Mouse (Mus musculus): ENCODE data around the gene Exoc2. TPM values are rescaled to one million over a fixed set of nuclear protein-coding genes. Genes with fewer than 3 reads are reported as not detected.

Gene Exoc2
- total and polyA plus RNA-seq, 2 experiments from 2014 or later, result 13.3 to 15.8 TPM

DNA sequence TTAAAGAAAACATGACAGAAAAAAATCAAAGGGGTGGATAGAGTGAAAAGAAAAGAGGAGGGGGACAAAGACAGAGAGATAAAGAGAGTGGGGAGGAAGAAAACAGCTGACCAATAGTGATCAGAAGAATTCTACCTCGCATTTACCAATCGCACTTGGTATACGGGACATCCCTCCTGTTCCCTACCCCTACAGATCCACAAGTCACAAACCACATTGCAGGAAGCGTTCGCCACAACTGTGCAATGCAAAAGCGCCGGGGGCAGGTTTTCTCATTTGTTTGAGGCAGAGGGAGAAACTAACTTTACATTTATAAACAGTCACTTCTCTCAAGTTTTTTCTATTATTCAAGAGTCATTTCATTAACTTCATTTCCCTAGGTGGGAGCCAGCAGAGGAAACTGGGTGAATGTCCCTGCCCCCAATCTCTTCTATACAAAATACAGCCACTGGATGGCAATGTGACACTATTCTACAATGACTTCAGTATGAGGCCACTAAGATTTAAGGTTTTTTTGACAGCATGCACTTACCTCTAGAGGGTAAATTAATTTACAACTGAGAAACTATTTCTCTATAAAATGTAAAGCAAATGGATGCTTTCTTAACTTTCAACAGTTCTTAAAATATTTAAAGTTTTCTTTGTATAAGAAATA, 72.4 kb downstream of the Exoc2 start:
- H3K27ac ChIP-seq (ENCODE audit: low read depth), result no peak overlapping the region
- H3K4me2 ChIP-seq (ENCODE audit: low read depth, low read length), result no peak overlapping the region
- H3K4me1 ChIP-seq (ENCODE audit: control insufficient read depth, insufficient read depth), result no peaks in the 10 kb centered on the region
- peak; percentile 49 for TF ChIP-seq CTCF (IDR thresholded peaks at IDR 0.05; ENCODE audit: low read depth)
- TF ChIP-seq EP300 (IDR thresholded peaks at IDR 0.05; ENCODE audit: low read depth), result no peak
- H3K27me3 ChIP-seq (ENCODE audit: control insufficient read depth, insufficient read depth, low read length), result no peaks in the 10 kb centered on the region
- H3K4me3 ChIP-seq (ENCODE audit: low read depth, low read length), result no peak overlapping the region
- no peak overlapping the region for H3K9ac ChIP-seq (replicated peaks; ENCODE audit: low read depth, low read length)
- DNase-seq (ENCODE audit: low spot score) (no peak), ATAC-seq (ENCODE audit: insufficient read depth, low read depth) (no peak)
- WGBS, result 84% methylated on average over 7 of the region's 7 CpGs
- H3K9me3 ChIP-seq (replicated peaks; ENCODE audit: control insufficient read depth, low read length), result no peaks in the 10 kb centered on the region
- peaks cover 28% of the 10 kb centered on the region for H3K36me3 ChIP-seq (replicated peaks; ENCODE audit: control insufficient read depth, insufficient read depth, low read length)

DNA sequence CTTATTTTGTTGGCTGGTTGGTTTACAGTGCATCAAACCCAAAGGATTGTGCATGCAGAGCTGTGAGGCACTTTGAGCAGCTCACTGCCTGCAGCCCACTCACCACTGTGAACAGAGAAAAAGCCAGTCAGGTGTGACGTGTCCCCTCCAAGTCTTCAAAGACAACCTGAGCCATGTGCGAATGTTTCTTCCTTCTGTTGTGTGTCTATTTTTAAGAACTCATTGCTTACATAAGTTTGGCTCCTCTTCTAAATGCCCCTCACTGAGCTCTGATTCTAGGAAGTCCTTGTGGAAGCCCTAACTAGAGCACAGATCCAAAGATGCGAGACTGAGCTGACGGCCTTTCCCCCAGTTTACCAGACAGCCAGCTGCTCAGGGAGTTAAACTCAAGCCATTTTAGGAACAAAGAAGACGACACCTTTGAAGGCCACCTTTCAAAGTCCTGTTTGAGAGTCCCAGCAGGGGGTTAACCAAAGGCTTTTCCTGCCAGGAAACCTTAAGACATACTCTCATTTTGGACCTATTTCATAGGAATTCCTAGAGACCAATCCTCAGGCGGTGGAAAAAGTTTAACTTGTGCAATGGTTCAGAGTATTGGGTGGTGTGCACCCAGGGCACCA, 79.8 kb downstream of the Exoc2 start:
- Histone ChIP-seq H3K4me2 (ENCODE audit: low read depth, low read length) (no peak overlapping the region), H3K9me3 (replicated peaks; ENCODE audit: control insufficient read depth, low read length) (no peaks in the 10 kb centered on the region), H3K4me3 (ENCODE audit: low read depth, low read length) (no peak overlapping the region), H3K36me3 (replicated peaks; ENCODE audit: control insufficient read depth, insufficient read depth, low read length) (peaks cover 13% of the 10 kb centered on the region), H3K9ac (replicated peaks; ENCODE audit: low read depth, low read length) (no peak overlapping the region), H3K4me1 (ENCODE audit: control insufficient read depth, insufficient read depth) (no peaks in the 10 kb centered on the region), H3K27ac (ENCODE audit: low read depth) (no peak overlapping the region), H3K27me3 (ENCODE audit: control insufficient read depth, insufficient read depth, low read length) (no peaks in the 10 kb centered on the region)
- no peak for ATAC-seq (ENCODE audit: insufficient read depth, low read depth)
- no peak for TF ChIP-seq CTCF (IDR thresholded peaks at IDR 0.05; ENCODE audit: low read depth)
- TF ChIP-seq EP300 (IDR thresholded peaks at IDR 0.05; ENCODE audit: low read depth), result no peak
- 68% methylated on average over 6 of the region's 6 CpGs for WGBS
- DNase-seq (ENCODE audit: low spot score), result no peak

DNA sequence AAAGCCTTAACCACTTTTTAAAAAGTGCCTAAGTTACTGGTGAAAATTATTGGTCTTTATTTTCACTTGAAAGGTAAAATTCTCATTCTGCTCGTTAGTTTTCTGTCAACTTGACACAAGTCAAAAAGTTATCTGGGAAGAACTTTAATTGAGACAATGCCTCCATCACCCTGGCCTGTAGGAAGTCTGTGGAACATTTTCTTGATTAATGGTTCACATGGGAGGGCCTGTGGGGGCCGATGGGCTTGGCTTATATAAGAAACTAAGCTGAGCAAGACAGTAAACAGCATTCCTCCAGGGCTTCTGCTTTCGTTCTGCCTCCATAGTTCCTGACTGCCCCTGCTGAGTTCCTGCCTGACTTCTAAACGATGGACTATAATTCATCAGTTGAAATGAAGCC, 81.6 kb downstream of the Exoc2 start:
- Histone ChIP-seq H3K27me3 (ENCODE audit: control insufficient read depth, insufficient read depth, low read length) (no peaks in the 10 kb centered on the region), H3K27ac (ENCODE audit: low read depth) (no peak overlapping the region), H3K9me3 (replicated peaks; ENCODE audit: control insufficient read depth, low read length) (no peaks in the 10 kb centered on the region), H3K36me3 (replicated peaks; ENCODE audit: control insufficient read depth, insufficient read depth, low read length) (peaks cover 13% of the 10 kb centered on the region), H3K9ac (replicated peaks; ENCODE audit: low read depth, low read length) (no peak overlapping the region), H3K4me3 (ENCODE audit: low read depth, low read length) (no peak overlapping the region), H3K4me1 (ENCODE audit: control insufficient read depth, insufficient read depth) (no peaks in the 10 kb centered on the region), H3K4me2 (ENCODE audit: low read depth, low read length) (no peak overlapping the region)
- TF ChIP-seq CTCF (IDR thresholded peaks at IDR 0.05; ENCODE audit: low read depth) (no peak), EP300 (IDR thresholded peaks at IDR 0.05; ENCODE audit: low read depth) (no peak)
- ATAC-seq (ENCODE audit: insufficient read depth, low read depth) (no peak), DNase-seq (ENCODE audit: low spot score) (no peak)
- WGBS, result 81% methylated on average over 4 of the region's 4 CpGs

DNA sequence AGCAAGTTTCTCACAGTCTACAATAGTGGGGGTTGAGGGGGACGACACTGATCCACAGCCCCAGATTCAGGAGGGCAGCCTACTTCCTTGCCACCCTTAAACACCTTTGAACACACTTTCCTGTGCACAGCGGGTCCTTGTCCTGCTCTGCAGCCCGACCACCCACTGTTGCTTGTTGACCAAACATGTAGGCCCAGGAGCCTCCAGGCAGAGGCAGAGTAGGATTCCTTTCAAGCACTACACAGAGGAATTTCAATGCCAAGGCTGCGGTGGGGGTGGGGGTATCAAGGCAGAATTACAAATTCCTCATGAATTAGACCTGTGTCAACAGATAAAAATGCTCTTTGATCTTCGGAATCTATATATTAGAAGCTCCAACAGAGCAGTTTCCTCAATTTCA, 82.7 kb downstream of the Exoc2 start:
- WGBS, result 74% methylated on average over 5 of the region's 5 CpGs
- H3K9me3 ChIP-seq (replicated peaks; ENCODE audit: control insufficient read depth, low read length), result no peaks in the 10 kb centered on the region
- ATAC-seq (ENCODE audit: insufficient read depth, low read depth), result no peak
- H3K4me2 ChIP-seq (ENCODE audit: low read depth, low read length), result no peak overlapping the region
- H3K27me3 ChIP-seq (ENCODE audit: control insufficient read depth, insufficient read depth, low read length), result no peaks in the 10 kb centered on the region
- no peak overlapping the region for H3K9ac ChIP-seq (replicated peaks; ENCODE audit: low read depth, low read length)
- H3K4me3 ChIP-seq (ENCODE audit: low read depth, low read length), result no peak overlapping the region
- no peaks in the 10 kb centered on the region for H3K4me1 ChIP-seq (ENCODE audit: control insufficient read depth, insufficient read depth)
- peaks cover 12% of the 10 kb centered on the region for H3K36me3 ChIP-seq (replicated peaks; ENCODE audit: control insufficient read depth, insufficient read depth, low read length)
- no peak overlapping the region for H3K27ac ChIP-seq (ENCODE audit: low read depth)
- DNase-seq (ENCODE audit: low spot score), result no peak
- TF ChIP-seq CTCF (IDR thresholded peaks at IDR 0.05; ENCODE audit: low read depth), result no peak

DNA sequence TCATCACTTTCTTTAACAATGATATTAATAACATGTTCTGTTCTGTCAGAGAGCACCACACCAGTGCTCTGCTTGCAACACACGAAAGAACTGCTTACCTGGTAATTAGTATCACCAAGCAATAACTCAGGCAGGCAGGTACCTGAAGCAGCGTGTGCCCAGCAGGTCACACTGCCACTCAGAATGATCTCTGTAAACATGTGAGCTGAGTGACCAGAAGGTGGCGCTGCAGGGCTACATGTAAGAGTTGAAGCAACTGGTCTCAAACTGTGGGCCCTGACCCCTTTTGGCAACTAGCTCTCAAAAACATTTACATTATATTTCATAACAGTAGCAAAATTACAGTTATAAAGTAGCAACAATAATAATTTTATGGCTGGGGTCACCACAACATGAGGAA, 85.4 kb downstream of the Exoc2 start:
- DNase-seq (ENCODE audit: low spot score) (peak; percentile 67), ATAC-seq (ENCODE audit: insufficient read depth, low read depth) (no peak)
- no peaks in the 10 kb centered on the region for H3K27me3 ChIP-seq (ENCODE audit: control insufficient read depth, insufficient read depth, low read length)
- no peak overlapping the region for H3K4me2 ChIP-seq (ENCODE audit: low read depth, low read length)
- no peak overlapping the region for H3K4me3 ChIP-seq (ENCODE audit: low read depth, low read length)
- no peak overlapping the region for H3K27ac ChIP-seq (ENCODE audit: low read depth)
- H3K4me1 ChIP-seq (ENCODE audit: control insufficient read depth, insufficient read depth), result no peaks in the 10 kb centered on the region
- peaks cover 16% of the 10 kb centered on the region; the same call in 1 of the 2 replicates for H3K36me3 ChIP-seq (replicated peaks; ENCODE audit: control insufficient read depth, insufficient read depth, low read length)
- no peaks in the 10 kb centered on the region for H3K9me3 ChIP-seq (replicated peaks; ENCODE audit: control insufficient read depth, low read length)
- H3K9ac ChIP-seq (replicated peaks; ENCODE audit: low read depth, low read length), result no peak overlapping the region
- WGBS, result 17% methylated on average over 3 of the region's 3 CpGs
- TF ChIP-seq EP300 (IDR thresholded peaks at IDR 0.05; ENCODE audit: low read depth) (no peak), CTCF (IDR thresholded peaks at IDR 0.05; ENCODE audit: low read depth) (peak; percentile 79)

DNA sequence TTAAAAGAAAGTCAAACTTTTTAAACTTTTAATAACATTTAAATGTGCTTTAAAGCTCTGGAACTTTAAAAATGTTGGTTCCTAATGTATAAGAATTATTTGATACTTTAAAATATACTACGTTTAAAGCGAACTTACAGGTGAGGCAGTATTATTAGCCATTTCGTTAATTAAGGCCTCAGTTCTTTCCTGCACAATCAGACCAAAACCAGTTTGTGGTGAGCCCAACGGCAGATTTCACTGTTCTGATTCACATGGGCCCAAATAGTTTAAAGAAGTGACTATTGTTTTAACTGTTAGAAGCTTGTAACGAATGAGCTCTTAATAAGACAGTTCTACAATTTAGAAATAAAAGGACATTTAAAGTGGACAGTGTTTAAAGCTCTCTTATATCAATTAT, 93.6 kb downstream of the Exoc2 start:
- TF ChIP-seq EP300 (IDR thresholded peaks at IDR 0.05; ENCODE audit: low read depth) (no peak), CTCF (IDR thresholded peaks at IDR 0.05; ENCODE audit: low read depth) (no peak)
- Histone ChIP-seq H3K9ac (replicated peaks; ENCODE audit: low read depth, low read length) (no peak overlapping the region), H3K9me3 (replicated peaks; ENCODE audit: control insufficient read depth, low read length) (no peaks in the 10 kb centered on the region), H3K36me3 (replicated peaks; ENCODE audit: control insufficient read depth, insufficient read depth, low read length) (peaks cover 41% of the 10 kb centered on the region), H3K27ac (ENCODE audit: low read depth) (no peak overlapping the region), H3K4me3 (ENCODE audit: low read depth, low read length) (no peak overlapping the region), H3K4me1 (ENCODE audit: control insufficient read depth, insufficient read depth) (no peaks in the 10 kb centered on the region), H3K27me3 (ENCODE audit: control insufficient read depth, insufficient read depth, low read length) (no peaks in the 10 kb centered on the region), H3K4me2 (ENCODE audit: low read depth, low read length) (no peak overlapping the region)
- DNase-seq (ENCODE audit: low spot score), result no peak
- 94% methylated on average over 5 of the region's 5 CpGs for WGBS
- ATAC-seq (ENCODE audit: insufficient read depth, low read depth), result no peak
